Mouse (Mus musculus): ENCODE measurements around the gene Edar. TPM values are rescaled to one million over a fixed set of nuclear protein-coding genes. Genes with fewer than 3 reads are reported as not detected.

The Edar gene
- polyA plus RNA-seq, 1 experiment from 2014 or later = 0.89 TPM

DNA sequence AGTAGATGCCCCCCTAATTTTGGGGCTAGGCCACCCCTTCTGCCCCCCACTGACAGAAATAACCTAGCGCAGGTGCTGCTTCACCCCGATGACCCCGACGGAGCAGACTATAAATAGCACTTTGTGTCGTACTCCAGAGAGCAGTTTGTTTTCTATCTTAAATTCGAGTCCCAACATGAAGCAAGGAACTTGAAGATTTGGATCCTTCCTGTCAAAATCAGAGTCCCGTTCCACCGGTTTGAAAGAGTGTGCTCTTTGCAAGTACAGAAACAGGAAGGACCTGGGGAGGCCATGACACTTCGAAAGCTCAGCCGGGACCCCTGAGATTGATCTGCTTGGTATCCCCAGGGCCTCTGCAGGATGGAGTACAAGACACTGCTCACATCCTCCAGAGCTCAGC lies 33.8 kb downstream of the Edar start:
- Histone ChIP-seq H3K27me3 (replicated peaks; ENCODE audit: control insufficient read depth, insufficient read depth, low read length) (no peaks in the 10 kb centered on the region), H3K4me3 (ENCODE audit: low read depth, low read length) (no peak overlapping the region), H3K4me1 (ENCODE audit: control insufficient read depth, insufficient read depth, low read length) (peaks cover 8% of the 10 kb centered on the region; the same call in 1 of the 2 replicates), H3K9ac (ENCODE audit: low read length) (no peak overlapping the region), H3K9me3 (replicated peaks; ENCODE audit: control insufficient read depth, low read length) (no peaks in the 10 kb centered on the region), H3K36me3 (ENCODE audit: control insufficient read depth, insufficient read depth, low read length) (no peaks in the 10 kb centered on the region), H3K27ac (ENCODE audit: low read depth, low read length) (no peak overlapping the region), H3K4me2 (ENCODE audit: low read length) (no peak overlapping the region)
- DNase-seq (ENCODE audit: low spot score) (no peak), ATAC-seq (no peak)
- WGBS = 81% methylated on average over 10 of the region's 10 CpGs

DNA sequence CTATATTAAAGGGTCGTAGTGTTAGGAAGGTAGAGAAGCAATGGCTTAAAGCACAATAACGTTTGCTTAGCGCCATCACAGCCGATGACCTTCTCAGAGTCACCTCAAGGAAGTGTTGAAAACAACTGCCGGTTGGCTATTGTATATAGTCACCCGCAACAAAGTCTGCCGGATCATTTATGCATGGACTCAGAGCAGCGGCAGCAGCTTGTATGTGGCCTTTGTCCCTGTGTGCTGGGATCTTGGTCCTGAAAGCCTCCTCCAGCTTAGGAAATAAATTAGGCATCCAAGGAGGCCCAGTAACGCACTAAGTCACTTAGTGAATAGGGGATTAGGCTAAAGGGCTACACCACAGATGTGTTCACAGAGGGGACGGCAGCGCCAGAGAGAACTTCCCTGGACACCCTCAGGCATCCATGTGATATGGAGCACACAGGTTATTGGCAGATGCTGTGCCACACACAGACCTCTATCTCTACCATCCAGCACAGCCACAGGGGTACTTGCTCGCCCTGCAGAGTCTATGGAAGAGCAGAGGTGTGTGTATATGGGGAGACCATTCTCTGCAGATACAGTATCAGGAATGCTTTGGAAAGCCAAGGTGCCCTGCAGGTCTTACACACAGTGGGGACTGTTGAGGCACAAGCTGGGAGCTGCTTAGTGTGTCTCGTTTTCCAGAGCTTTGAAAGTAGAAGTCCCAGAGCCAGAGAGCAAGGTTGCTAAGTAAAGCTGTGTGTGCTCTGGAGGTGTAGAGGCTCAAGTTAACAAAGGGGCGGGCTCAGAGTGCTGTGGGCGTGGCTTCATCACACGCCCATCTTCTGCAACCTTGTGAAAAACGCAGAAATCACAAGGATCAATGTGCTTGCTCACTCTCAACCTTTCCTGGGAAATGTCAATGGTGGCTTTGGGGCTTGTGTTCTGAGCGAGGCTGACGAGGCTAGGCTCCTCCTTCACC lies 34.7 kb downstream of the Edar start:
- WGBS = 5% methylated on average over 19 of the region's 19 CpGs

DNA sequence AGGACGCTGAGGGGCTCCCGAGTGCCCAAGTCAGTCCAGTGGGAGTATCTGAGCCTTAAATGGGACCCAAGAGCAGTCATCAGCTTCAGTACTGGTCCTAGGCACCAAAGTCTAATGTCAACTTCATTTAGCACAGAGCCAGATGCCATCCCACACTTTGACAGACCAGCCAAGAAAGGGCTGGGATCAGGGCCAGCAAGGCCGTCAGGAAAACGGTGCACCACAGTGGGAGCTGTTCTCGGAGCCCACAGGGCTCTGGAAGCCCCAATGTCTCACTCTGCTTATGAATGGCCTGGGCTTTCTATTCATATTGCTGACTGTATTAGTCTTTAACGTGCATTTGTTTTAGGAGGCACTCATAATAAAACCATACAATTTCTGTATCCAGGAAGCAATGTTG lies 36.2 kb downstream of the Edar start:
- no peak overlapping the region for H3K27ac ChIP-seq (ENCODE audit: low read depth, low read length)
- no peaks in the 10 kb centered on the region for H3K9me3 ChIP-seq (replicated peaks; ENCODE audit: control insufficient read depth, low read length)
- H3K4me1 ChIP-seq (ENCODE audit: control insufficient read depth, insufficient read depth, low read length) = peaks cover 8% of the 10 kb centered on the region; the same call in 1 of the 2 replicates
- H3K36me3 ChIP-seq (ENCODE audit: control insufficient read depth, insufficient read depth, low read length) = no peaks in the 10 kb centered on the region
- no peak overlapping the region for H3K9ac ChIP-seq (ENCODE audit: low read length)
- H3K4me3 ChIP-seq (ENCODE audit: low read depth, low read length) = no peak overlapping the region
- 45% methylated on average over 6 of the region's 6 CpGs for WGBS
- ATAC-seq = no peak
- H3K27me3 ChIP-seq (replicated peaks; ENCODE audit: control insufficient read depth, insufficient read depth, low read length) = no peaks in the 10 kb centered on the region
- DNase-seq (ENCODE audit: low spot score) = peak; percentile 48
- no peak overlapping the region for H3K4me2 ChIP-seq (ENCODE audit: low read length)

More for the DNA sequence above, 34.7 kb downstream of the Edar start:
- Histone ChIP-seq H3K9ac (ENCODE audit: low read length) (no peak overlapping the region), H3K4me2 (ENCODE audit: low read length) (no peak overlapping the region), H3K27me3 (replicated peaks; ENCODE audit: control insufficient read depth, insufficient read depth, low read length) (no peaks in the 10 kb centered on the region), H3K4me3 (ENCODE audit: low read depth, low read length) (no peak overlapping the region), H3K27ac (ENCODE audit: low read depth, low read length) (no peak overlapping the region), H3K4me1 (ENCODE audit: control insufficient read depth, insufficient read depth, low read length) (peaks cover 8% of the 10 kb centered on the region; the same call in 1 of the 2 replicates), H3K36me3 (ENCODE audit: control insufficient read depth, insufficient read depth, low read length) (no peaks in the 10 kb centered on the region), H3K9me3 (replicated peaks; ENCODE audit: control insufficient read depth, low read length) (no peaks in the 10 kb centered on the region)
- ATAC-seq (peak; percentile 49; the same call in 1 of the 2 replicates), DNase-seq (ENCODE audit: low spot score) (peak; percentile 23)

DNA sequence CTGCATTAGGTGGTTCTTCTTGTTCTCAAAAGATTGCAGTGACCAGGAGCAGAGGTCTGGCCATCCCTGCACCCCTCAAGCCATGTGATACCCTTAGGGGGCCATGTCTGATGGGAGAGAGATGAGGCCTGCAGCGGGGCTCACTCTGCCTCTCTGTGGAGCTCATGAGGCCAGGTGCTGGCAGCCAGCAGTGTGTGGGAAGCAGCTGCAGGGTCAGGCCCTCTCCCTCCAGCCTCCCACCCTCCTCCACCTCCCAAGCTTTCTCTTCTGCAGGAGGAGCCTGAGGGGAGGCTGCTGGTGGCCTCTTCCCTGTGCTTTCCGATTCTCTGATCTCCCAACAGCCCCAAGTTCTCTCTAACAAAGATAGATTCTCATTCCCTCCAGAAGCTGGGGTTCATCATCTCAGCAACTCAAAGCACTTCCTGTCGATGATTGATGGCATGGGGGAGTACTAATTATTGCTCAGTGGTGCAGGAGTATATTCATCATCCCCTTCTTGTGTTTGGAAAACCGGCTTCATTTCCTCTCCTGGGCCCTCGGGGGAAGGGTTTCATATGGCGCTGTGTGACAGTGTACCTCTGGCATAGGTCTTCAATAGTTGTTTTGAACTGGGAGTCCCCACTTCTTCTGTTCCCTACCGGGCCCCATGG lies 38.9 kb downstream of the Edar start:
- no peak overlapping the region for H3K9ac ChIP-seq (ENCODE audit: low read length)
- no peaks in the 10 kb centered on the region for H3K9me3 ChIP-seq (replicated peaks; ENCODE audit: control insufficient read depth, low read length)
- no peak overlapping the region for H3K4me3 ChIP-seq (ENCODE audit: low read depth, low read length)
- 70% methylated on average over 7 of the region's 7 CpGs for WGBS
- DNase-seq (ENCODE audit: low spot score) (no peak), ATAC-seq (no peak)
- no peaks in the 10 kb centered on the region for H3K36me3 ChIP-seq (ENCODE audit: control insufficient read depth, insufficient read depth, low read length)
- H3K4me1 ChIP-seq (ENCODE audit: control insufficient read depth, insufficient read depth, low read length) = peaks cover 8% of the 10 kb centered on the region; the same call in 1 of the 2 replicates
- no peaks in the 10 kb centered on the region for H3K27me3 ChIP-seq (replicated peaks; ENCODE audit: control insufficient read depth, insufficient read depth, low read length)
- H3K27ac ChIP-seq (ENCODE audit: low read depth, low read length) = no peak overlapping the region
- no peak overlapping the region for H3K4me2 ChIP-seq (ENCODE audit: low read length)

DNA sequence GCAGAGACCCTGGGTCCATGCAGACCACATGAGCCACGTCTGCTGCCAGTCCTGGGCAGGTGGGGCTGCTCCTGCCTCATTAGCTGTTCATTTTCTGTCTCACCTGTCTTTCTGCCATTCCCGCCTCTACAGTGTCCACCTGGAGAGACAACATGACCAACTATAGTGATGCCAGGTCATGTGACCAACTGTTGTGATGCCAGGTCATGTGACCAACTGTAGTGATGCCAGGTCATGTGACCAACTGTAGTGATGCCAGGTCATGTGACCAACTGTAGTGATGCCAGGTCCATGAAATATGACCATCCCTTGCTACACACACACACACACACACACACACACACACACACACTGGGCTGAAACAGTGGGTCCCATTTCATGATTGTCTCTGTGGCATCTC lies 41.9 kb downstream of the Edar start:
- no peak overlapping the region for H3K9ac ChIP-seq (ENCODE audit: low read length)
- no peaks in the 10 kb centered on the region for H3K36me3 ChIP-seq (ENCODE audit: control insufficient read depth, insufficient read depth, low read length)
- no peaks in the 10 kb centered on the region for H3K27me3 ChIP-seq (replicated peaks; ENCODE audit: control insufficient read depth, insufficient read depth, low read length)
- 89% methylated on average over 2 of the region's 2 CpGs for WGBS
- ATAC-seq (no peak), DNase-seq (ENCODE audit: low spot score) (no peak)
- no peaks in the 10 kb centered on the region for H3K9me3 ChIP-seq (replicated peaks; ENCODE audit: control insufficient read depth, low read length)
- no peaks in the 10 kb centered on the region for H3K4me1 ChIP-seq (ENCODE audit: control insufficient read depth, insufficient read depth, low read length)
- H3K4me3 ChIP-seq (ENCODE audit: low read depth, low read length) = no peak overlapping the region
- no peak overlapping the region for H3K27ac ChIP-seq (ENCODE audit: low read depth, low read length)
- H3K4me2 ChIP-seq (ENCODE audit: low read length) = no peak overlapping the region

DNA sequence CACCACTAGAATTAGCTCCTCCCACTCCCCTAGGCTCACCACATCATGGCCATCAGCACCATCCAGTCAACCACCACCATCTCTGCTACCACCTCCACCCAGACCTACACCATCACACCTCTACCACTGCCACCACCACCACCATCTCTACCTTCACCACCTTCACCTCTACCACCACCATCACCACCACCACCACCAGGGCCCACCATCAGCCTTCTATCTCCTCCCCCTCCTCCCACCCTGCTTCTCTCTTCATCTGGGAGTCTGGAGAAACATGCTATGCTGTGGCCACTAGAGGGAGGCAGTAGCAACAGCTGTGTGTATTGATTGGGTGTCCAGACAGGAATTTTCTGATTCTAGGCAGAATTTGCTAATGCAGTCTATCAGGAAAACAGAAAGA lies 47.9 kb downstream of the Edar start:
- ATAC-seq (peak; percentile 70), DNase-seq (ENCODE audit: low spot score) (peak; percentile 82)
- Histone ChIP-seq H3K36me3 (ENCODE audit: control insufficient read depth, insufficient read depth, low read length) (no peaks in the 10 kb centered on the region), H3K4me3 (ENCODE audit: low read depth, low read length) (no peak overlapping the region), H3K4me1 (ENCODE audit: control insufficient read depth, insufficient read depth, low read length) (no peaks in the 10 kb centered on the region), H3K9me3 (replicated peaks; ENCODE audit: control insufficient read depth, low read length) (no peaks in the 10 kb centered on the region), H3K27ac (ENCODE audit: low read depth, low read length) (no peak overlapping the region), H3K9ac (ENCODE audit: low read length) (no peak overlapping the region), H3K27me3 (replicated peaks; ENCODE audit: control insufficient read depth, insufficient read depth, low read length) (no peaks in the 10 kb centered on the region), H3K4me2 (ENCODE audit: low read length) (no peak overlapping the region)

DNA sequence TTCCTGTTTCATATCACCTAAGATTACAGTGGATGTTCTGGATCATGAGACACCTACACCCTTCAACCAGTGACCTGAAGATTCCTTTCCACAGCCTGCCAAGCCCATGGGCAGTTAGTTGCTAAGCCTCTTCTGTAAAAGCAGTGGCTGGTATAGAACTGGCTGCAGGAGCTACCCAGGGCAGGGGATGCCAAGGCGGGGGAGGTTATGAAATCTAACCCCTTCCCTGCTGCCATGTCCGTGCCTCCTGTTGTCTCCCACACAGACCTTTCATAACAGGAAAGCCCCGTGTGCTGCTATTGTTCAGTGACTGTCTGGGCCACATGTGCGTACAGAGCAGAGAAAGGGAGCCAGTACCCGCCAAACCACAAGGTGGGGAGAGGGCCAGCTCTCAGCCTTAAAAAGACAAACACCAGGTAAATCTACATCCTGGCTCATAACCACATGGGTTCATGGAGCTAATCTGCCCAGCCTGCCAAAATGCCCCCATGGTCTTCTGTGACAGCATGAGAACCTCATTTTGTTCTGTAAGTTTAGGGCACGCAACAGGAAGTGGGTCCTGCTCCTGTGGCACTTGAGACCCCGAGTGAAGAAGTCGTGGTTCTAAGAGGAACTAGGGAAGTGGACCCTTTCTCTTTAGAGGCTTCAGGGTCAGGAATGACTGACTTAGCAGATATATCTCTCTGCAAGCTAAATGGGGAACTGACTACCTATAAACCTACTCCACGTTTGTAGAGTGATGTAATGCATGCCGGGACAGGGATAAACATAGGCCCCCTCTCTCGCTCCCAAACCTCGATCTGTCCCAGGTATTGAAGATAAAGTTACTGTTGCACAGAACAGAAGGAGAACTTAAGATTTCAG lies 50.4 kb downstream of the Edar start:
- Histone ChIP-seq H3K9me3 (replicated peaks; ENCODE audit: control insufficient read depth, low read length) (no peaks in the 10 kb centered on the region), H3K27ac (ENCODE audit: low read depth, low read length) (no peak overlapping the region), H3K4me3 (ENCODE audit: low read depth, low read length) (no peak overlapping the region), H3K9ac (ENCODE audit: low read length) (no peak overlapping the region), H3K4me2 (ENCODE audit: low read length) (no peak overlapping the region), H3K4me1 (ENCODE audit: control insufficient read depth, insufficient read depth, low read length) (no peaks in the 10 kb centered on the region), H3K36me3 (ENCODE audit: control insufficient read depth, insufficient read depth, low read length) (no peaks in the 10 kb centered on the region), H3K27me3 (replicated peaks; ENCODE audit: control insufficient read depth, insufficient read depth, low read length) (no peaks in the 10 kb centered on the region)
- ATAC-seq (no peak), DNase-seq (ENCODE audit: low spot score) (no peak)
- WGBS = 73% methylated on average over 12 of the region's 12 CpGs

DNA sequence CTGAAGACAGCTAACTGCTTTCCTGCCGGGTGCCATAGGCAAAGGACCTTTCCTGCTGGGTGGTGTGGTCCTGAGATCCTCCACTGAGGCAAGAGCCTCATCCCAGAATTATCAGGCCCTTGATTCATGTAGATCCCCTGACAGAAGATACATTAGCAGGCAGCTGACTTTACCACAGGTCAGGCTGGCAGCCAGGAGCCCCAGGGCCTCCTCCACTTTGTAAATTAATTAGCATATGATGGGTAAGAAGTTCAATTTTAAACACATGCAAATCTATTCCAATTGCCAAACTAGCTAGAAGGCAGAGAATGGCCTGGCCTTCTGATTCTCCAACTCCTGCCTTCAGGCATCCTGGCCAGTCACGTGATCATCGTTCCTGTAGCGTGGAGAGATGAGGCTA lies 56.2 kb downstream of the Edar start:
- H3K9ac ChIP-seq (ENCODE audit: low read length) = no peak overlapping the region
- H3K36me3 ChIP-seq (ENCODE audit: control insufficient read depth, insufficient read depth, low read length) = no peaks in the 10 kb centered on the region
- H3K9me3 ChIP-seq (replicated peaks; ENCODE audit: control insufficient read depth, low read length) = no peaks in the 10 kb centered on the region
- no peaks in the 10 kb centered on the region for H3K4me1 ChIP-seq (ENCODE audit: control insufficient read depth, insufficient read depth, low read length)
- no peak overlapping the region for H3K27ac ChIP-seq (ENCODE audit: low read depth, low read length)
- H3K27me3 ChIP-seq (replicated peaks; ENCODE audit: control insufficient read depth, insufficient read depth, low read length) = no peaks in the 10 kb centered on the region
- H3K4me3 ChIP-seq (ENCODE audit: low read depth, low read length) = no peak overlapping the region
- H3K4me2 ChIP-seq (ENCODE audit: low read length) = no peak overlapping the region
- ATAC-seq (no peak), DNase-seq (ENCODE audit: low spot score) (no peak)
- 88% methylated on average over 4 of the region's 4 CpGs for WGBS

Measured in forebrain, embryonic 14.5 days (tissue).